Mouse (Mus musculus) heart, embryonic 11.5 days (tissue): ENCODE data around the gene Cdh4. TPM values are rescaled to one million over a fixed set of nuclear protein-coding genes. Genes with fewer than 3 reads are reported as not detected.

Experiments used
- ATAC-seq: fragments of 200-750 bp; cut with Nextera tagmentation; replicated peaks from 2 replicates; pipeline ENCODE4 v1.8.0; 2017; ENCODE audit warnings: moderate library complexity; ENCODE audit not compliant: insufficient number of reproducible peaks, low FRiP score, low TSS enrichment
- H3K27ac ChIP-seq: fragments of 300-500 bp; sonication (generic); 2 replicates; pipeline ENCODE4 v1.5.1; 2014; ENCODE audit warnings: mild to moderate bottlenecking, low read depth, low read length
- H3K27me3 ChIP-seq: fragments of 300-500 bp; sonication (generic); 2 replicates; pipeline ENCODE4 v1.6.1; 2014; ENCODE audit warnings: mild to moderate bottlenecking, low read length, mixed read lengths; ENCODE audit not compliant: control insufficient read depth, insufficient read depth
- H3K36me3 ChIP-seq: fragments of 300-500 bp; sonication (generic); 2 replicates; pipeline ENCODE4 v1.6.1; 2014; ENCODE audit warnings: mild to moderate bottlenecking, low read length, moderate library complexity, mixed read lengths; ENCODE audit not compliant: control insufficient read depth, insufficient read depth
- H3K4me1 ChIP-seq: fragments of 300-500 bp; sonication (generic); 2 replicates; pipeline ENCODE4 v1.6.1; 2014; ENCODE audit warnings: low read length; ENCODE audit not compliant: control insufficient read depth, insufficient read depth
- H3K4me2 ChIP-seq: fragments of 300-500 bp; sonication (generic); 2 replicates; pipeline ENCODE4 v1.6.1; 2014; ENCODE audit warnings: mild to moderate bottlenecking, moderate library complexity
- H3K4me3 ChIP-seq: fragments of 300-500 bp; sonication (generic); 2 replicates; pipeline ENCODE4 v1.5.1; 2014; ENCODE audit warnings: low read depth, low read length
- H3K9ac ChIP-seq: fragments of 300-500 bp; sonication (generic); 2 replicates; pipeline ENCODE4 v1.6.1; 2014; ENCODE audit warnings: mild to moderate bottlenecking, low read depth, low read length, moderate library complexity
- H3K9me3 ChIP-seq: fragments of 300-500 bp; sonication (generic); replicated peaks from 2 replicates; pipeline ENCODE4 v1.6.1; 2016; ENCODE audit warnings: low read length; ENCODE audit not compliant: control insufficient read depth
- WGBS: fragments of 180-500 bp; shearing (Covaris S2); extraction: QIAGEN DNeasy Blood & Tissue Kit; methylation state at CpG from one replicate; pipeline ENCODE4 v1.1.7; 2014; ENCODE audit not compliant: insufficient replicate concordance; 5-methylcytosine and 5-hydroxymethylcytosine counted together
- polyA plus RNA-seq: library from polyadenylated mRNA; unstranded; fragments of >200 nt; fragmentation: Nextera tagmentation; extraction: Ambion mirVana; gene quantifications from 2 replicates; pipeline ENCODE4 v1.2.1, GENCODE M21; 2014

The Cdh4 gene
- polyA plus RNA-seq, 1 experiment from 2014 or later: 0.56 TPM

DNA sequence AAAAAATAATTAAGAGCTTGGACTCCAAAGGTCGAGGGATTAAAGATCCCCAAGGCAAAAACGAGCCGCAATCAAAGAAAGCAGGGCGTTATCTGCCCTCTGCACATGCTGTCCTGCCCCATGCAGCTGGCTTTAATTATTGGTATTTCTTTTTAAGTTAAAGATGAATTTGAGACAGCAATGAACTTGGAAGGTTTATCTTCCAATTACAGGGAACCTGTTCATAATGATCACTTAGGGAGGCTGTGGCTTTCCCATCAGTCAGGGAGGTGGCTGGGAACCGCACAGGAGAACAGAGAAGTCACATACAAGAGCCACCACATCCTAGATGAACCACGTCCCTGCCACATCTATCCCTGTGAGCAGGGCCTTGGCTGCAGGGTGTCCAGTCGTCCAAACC, 270.5 kb downstream of the Cdh4 start:
- Histone ChIP-seq H3K4me3 (no peak overlapping the region), H3K4me1 (no peaks in the 10 kb centered on the region), H3K9me3 (peaks cover 2% of the 10 kb centered on the region), H3K36me3 (no peaks in the 10 kb centered on the region), H3K27me3 (no peaks in the 10 kb centered on the region), H3K27ac (no peak overlapping the region), H3K9ac (no peak overlapping the region), H3K4me2 (no peak overlapping the region)
- WGBS: 69% methylated on average over 7 of the region's 7 CpGs
- ATAC-seq: no peak

DNA sequence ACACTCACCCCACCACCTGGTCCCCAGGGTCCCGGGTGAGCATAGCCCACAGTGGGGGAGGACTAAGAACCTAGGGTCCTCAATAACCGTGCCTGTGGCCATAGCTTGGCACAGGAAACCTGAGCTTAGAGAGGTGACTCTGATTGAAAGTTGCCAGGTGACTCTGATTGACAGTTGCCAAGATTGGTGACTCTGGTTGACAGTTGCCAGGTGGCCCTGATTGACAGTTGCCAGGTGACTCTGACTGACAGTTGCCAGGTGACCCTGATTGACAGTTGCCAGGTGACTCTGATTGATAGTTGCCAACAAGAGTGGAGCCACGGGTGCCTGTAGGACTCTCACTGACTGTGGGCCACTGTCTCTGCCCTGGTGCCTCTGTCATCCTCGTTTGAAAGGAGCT, 271.1 kb downstream of the Cdh4 start:
- H3K4me3 ChIP-seq: no peak overlapping the region

DNA sequence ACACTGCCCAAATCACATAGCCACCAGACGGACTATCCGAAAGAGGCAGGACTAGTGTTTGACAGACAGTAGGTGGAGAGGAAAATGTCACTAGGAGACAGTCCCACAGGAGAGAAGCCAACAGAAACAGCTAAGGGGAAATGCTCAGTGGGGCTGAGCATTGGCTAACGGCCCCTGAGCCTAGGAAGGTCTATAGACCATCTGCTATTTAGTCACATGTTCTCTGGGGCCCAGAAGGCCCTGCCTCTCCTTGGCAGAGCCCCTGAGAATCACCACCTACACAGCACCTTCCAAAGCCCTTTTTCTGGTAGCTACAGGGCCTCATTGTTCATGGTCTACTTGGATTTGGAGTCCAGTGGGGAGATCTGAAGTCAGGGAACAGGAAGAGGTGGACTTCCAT, 271.9 kb downstream of the Cdh4 start:
- Histone ChIP-seq H3K27me3 (no peaks in the 10 kb centered on the region), H3K27ac (no peak overlapping the region), H3K36me3 (no peaks in the 10 kb centered on the region), H3K4me1 (no peaks in the 10 kb centered on the region), H3K9me3 (peaks cover 2% of the 10 kb centered on the region), H3K4me3 (no peak overlapping the region), H3K4me2 (no peak overlapping the region), H3K9ac (no peak overlapping the region)
- no peak for ATAC-seq
- WGBS: 77% methylated on average over 3 of the region's 3 CpGs

More for the DNA sequence above, 271.1 kb downstream of the Cdh4 start:
- no peaks in the 10 kb centered on the region for H3K27me3 ChIP-seq
- H3K9me3 ChIP-seq: peaks cover 2% of the 10 kb centered on the region
- no peak for ATAC-seq
- no peaks in the 10 kb centered on the region for H3K36me3 ChIP-seq
- no peak overlapping the region for H3K4me2 ChIP-seq
- H3K9ac ChIP-seq: no peak overlapping the region
- WGBS: 64% methylated on average over 4 of the region's 4 CpGs
- H3K27ac ChIP-seq: no peak overlapping the region
- H3K4me1 ChIP-seq: no peaks in the 10 kb centered on the region

DNA sequence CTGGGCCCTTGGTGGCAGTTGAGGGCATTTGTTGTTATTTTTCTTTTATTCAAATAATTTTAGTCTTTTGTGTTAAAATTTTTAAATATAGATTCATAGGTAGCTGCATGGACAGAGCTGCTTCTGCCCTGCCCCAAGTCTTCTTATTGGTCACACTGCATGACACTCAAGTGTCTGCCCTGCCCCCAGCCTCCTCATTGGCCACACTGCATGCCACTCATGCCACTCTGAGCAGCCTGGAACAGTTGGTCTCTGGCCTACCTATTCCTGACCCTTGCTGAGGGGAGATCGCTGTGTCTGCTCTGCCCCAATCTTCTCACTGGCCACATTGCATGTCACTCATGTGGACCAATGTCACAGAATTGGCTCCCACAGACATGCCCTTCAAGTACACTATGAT, 273.1 kb downstream of the Cdh4 start:
- Histone ChIP-seq H3K27me3 (no peaks in the 10 kb centered on the region), H3K36me3 (no peaks in the 10 kb centered on the region), H3K27ac (no peak overlapping the region), H3K4me1 (no peaks in the 10 kb centered on the region), H3K4me3 (no peak overlapping the region), H3K9me3 (peaks cover 2% of the 10 kb centered on the region), H3K4me2 (no peak overlapping the region), H3K9ac (no peak overlapping the region)
- 100% methylated on average over 1 of the region's 1 CpGs for WGBS
- ATAC-seq: no peak

DNA sequence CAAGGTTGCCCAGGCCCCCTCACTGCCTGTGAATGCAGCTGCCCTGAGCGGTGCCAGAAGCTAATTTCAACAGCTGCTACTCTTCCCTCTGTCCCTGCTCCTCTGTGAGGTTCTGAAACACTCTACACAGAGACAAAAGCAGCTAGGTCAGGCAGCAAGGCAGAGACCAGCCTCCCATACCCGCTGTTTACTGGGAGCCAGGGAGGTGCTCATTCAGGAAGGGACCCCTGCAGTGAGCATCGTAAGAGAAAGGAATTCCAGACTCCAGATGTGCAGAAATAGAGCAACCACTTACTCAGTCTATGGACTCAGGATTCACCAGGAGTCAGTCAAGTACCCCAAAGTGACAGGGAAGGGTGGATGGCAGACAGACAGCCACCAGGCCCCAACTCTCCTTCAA, 278.1 kb downstream of the Cdh4 start:
- H3K36me3 ChIP-seq: no peaks in the 10 kb centered on the region
- no peak overlapping the region for H3K27ac ChIP-seq
- no peaks in the 10 kb centered on the region for H3K27me3 ChIP-seq
- H3K9me3 ChIP-seq: no peaks in the 10 kb centered on the region
- no peak for ATAC-seq
- H3K4me1 ChIP-seq: no peaks in the 10 kb centered on the region; the same call in 1 of the 2 replicates
- H3K9ac ChIP-seq: no peak overlapping the region
- H3K4me2 ChIP-seq: no peak overlapping the region
- WGBS: 42% methylated on average over 3 of the region's 3 CpGs
- H3K4me3 ChIP-seq: no peak overlapping the region

DNA sequence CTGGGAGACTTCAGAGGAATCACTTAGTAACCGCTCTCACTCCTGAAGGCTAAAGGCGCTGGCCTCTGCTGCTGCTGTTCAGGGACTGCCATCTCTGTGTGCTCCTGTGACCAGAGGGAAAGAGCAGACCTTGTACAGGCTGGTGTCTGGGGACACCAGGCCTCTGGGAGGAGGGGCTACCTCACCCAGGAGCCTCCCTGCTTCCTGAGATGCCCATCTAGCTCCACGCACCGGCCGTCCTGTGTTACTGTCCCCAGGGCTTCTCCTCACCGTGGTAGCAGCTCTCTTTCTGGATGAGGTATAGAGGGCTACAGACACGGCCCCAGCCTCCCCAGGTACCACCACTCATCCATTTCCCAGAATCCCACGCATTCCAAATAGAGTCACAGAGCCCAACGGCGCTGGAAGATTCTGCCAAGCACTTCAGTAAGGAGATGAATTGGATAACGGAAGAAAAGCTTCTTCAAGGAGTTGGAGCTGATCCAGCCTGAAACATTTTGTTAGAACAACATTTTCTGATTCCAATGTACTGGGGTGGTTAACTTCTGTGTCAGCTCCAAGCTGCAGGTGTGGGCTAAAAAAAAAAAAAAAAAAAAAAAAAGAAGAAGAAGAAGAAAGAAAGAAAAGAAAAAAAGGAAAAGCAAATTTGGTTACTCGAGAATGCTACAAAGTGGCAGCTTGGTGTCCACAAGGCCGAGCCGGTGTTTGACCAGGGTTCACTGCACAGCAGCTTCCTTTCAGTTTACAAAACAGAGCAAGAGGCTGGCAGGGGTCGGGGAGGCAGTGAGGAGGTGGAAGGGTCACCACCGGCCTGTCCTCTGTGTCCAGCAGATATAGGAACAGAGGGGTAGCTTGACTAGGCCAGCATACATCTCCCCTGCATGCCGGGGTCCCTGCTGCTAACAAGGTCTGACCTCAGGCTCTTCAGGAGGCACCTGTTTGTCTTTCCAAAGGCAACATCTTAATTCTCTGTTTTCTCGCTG, 279.6 kb downstream of the Cdh4 start:
- no peak overlapping the region for H3K9ac ChIP-seq
- H3K4me1 ChIP-seq: no peaks in the 10 kb centered on the region; the same call in 1 of the 2 replicates
- no peak overlapping the region for H3K27ac ChIP-seq
- H3K4me3 ChIP-seq: no peak overlapping the region
- WGBS: 60% methylated on average over 18 of the region's 18 CpGs
- H3K9me3 ChIP-seq: no peaks in the 10 kb centered on the region
- ATAC-seq: no peak
- H3K36me3 ChIP-seq: no peaks in the 10 kb centered on the region
- no peaks in the 10 kb centered on the region for H3K27me3 ChIP-seq
- H3K4me2 ChIP-seq: no peak overlapping the region

DNA sequence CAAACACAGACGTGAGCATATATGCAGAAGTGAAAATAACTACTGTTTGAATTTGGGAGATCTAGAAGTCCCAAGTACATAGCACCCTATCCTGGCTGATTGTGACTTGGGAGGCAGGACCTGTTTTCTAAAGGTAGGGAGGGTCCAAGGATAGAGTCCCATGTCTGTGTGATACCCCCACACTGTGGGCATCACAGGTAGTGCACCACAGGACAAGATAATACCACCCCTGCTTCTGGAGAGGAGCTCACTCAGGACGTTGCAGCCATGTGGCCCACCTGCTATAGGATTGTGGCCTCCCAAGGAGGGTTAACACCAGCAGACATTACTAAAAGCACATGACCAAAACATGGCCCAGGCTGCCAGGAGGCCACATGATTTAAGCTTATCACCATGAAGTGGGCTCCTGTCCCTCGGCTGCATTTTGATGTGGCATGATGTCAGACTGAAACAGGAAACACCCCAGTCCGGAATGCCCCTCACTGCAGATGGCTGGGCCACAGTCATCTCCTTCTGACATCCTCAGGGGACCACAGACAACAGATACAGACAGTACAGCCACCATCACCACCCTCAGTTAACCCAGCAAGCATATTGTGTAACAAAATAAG, 280.6 kb downstream of the Cdh4 start:
- Histone ChIP-seq H3K9me3 (no peaks in the 10 kb centered on the region), H3K27ac (no peak overlapping the region), H3K4me3 (no peak overlapping the region), H3K4me1 (no peaks in the 10 kb centered on the region; the same call in 1 of the 2 replicates), H3K27me3 (no peaks in the 10 kb centered on the region), H3K9ac (no peak overlapping the region), H3K36me3 (no peaks in the 10 kb centered on the region), H3K4me2 (no peak overlapping the region)
- no peak for ATAC-seq
- 46% methylated on average over 4 of the region's 4 CpGs for WGBS

DNA sequence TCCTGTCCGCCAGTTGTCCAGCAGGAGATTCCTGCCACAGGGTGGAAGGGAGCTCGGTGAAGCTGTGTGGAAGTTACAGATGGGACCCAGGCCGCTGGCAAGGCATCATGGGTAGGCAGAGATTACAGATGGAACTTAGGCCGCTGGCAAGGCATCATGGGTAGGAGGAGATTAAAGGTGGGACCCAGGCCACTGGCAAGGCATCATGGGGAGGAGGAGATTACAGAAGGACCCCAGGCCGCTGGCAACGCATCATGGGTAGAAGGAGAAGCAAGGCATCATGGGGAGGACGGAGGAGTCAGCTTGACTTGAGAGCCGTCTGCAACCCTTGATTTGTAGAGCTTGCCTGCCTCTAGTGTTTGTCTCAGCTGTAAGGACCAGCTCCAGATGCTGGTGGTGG, 281.2 kb downstream of the Cdh4 start:
- H3K9me3 ChIP-seq: no peaks in the 10 kb centered on the region
- H3K4me3 ChIP-seq: no peak overlapping the region
- no peak for ATAC-seq
- no peak overlapping the region for H3K27ac ChIP-seq
- no peaks in the 10 kb centered on the region; the same call in 1 of the 2 replicates for H3K4me1 ChIP-seq
- H3K36me3 ChIP-seq: no peaks in the 10 kb centered on the region
- 86% methylated on average over 8 of the region's 8 CpGs for WGBS
- no peak overlapping the region for H3K4me2 ChIP-seq
- no peak overlapping the region for H3K9ac ChIP-seq
- H3K27me3 ChIP-seq: no peaks in the 10 kb centered on the region
